Mouse (Mus musculus) urinary bladder, adult 2 months (tissue): ENCODE results near the gene Ripk3. TPM values are rescaled to one million over a fixed set of nuclear protein-coding genes. Genes with fewer than 3 reads are reported as not detected.

ENCODE experiments used
- DNase-seq: peaks from one replicate; pipeline ENCODE4 v3.0.0; 2022; ENCODE audit warnings: low spot score
- polyA plus RNA-seq: library from polyadenylated mRNA; depleted of rRNA; stranded (reverse); fragments of >200 nt; gene quantifications from 2 replicates; pipeline ENCODE4 v1.2.3, GENCODE M21; 2012

Gene Ripk3
- polyA plus RNA-seq, 1 experiment = 8.9 TPM

GRCm38 (mm10) chr14:55795380-55796163, 6.9 kb upstream of the Ripk3 start:
- no peak for DNase-seq

GRCm38 (mm10) chr14:55793946-55794345, 5.3 kb upstream of the Ripk3 start:
- DNase-seq = no peak

GRCm38 (mm10) chr14:55793461-55793860, 4.8 kb upstream of the Ripk3 start:
- DNase-seq = no peak

GRCm38 (mm10) chr14:55787731-55788130, 934 bp downstream of the Ripk3 start:
- no peak for DNase-seq

- DNase-seq = no peak
Measured at GRCm38 (mm10) chr14:55785195-55785594, 3.5 kb downstream of the Ripk3 start.

- DNase-seq = no peak
Measured at GRCm38 (mm10) chr14:55783958-55784235, 4.8 kb downstream of the Ripk3 start, which contains the start of gene Adcy4. Adcy4 (minus strand) TSS chr14:55784095.

- no peak for DNase-seq
Measured at GRCm38 (mm10) chr14:55783171-55783957, 5.3 kb downstream of the Ripk3 start.

- DNase-seq = no peak
Measured at GRCm38 (mm10) chr14:55782361-55782960, 6.2 kb downstream of the Ripk3 start.

- no peak for DNase-seq
Measured at GRCm38 (mm10) chr14:55781310-55781709, 7.4 kb downstream of the Ripk3 start.

GRCm38 (mm10) chr14:55780736-55781135, 7.9 kb downstream of the Ripk3 start:
- no peak for DNase-seq

GRCm38 (mm10) chr14:55779656-55780055, 9.0 kb downstream of the Ripk3 start:
- no peak for DNase-seq

GRCm38 (mm10) chr14:55778686-55779085, 10.0 kb downstream of the Ripk3 start:
- DNase-seq = no peak

GRCm38 (mm10) chr14:55777806-55778205, 10.9 kb downstream of the Ripk3 start:
- no peak for DNase-seq

- DNase-seq = peak; percentile 6
Measured at GRCm38 (mm10) chr14:55777176-55777575, 11.5 kb downstream of the Ripk3 start.

- no peak for DNase-seq
Measured at GRCm38 (mm10) chr14:55776711-55777110, 12.0 kb downstream of the Ripk3 start.

GRCm38 (mm10) chr14:55769087-55769703, 19.5 kb downstream of the Ripk3 start:
- no peak for DNase-seq

- no peak for DNase-seq
Measured at GRCm38 (mm10) chr14:55768555-55768954, 20.1 kb downstream of the Ripk3 start.

- peak; percentile 49 for DNase-seq
Measured at GRCm38 (mm10) chr14:55767519-55768414, 20.9 kb downstream of the Ripk3 start.

- no peak for DNase-seq
Measured at GRCm38 (mm10) chr14:55765696-55766095, 23.0 kb downstream of the Ripk3 start, which contains the start of gene Ltb4r1. Ltb4r1 (plus strand) TSS chr14:55765962.

- DNase-seq = no peak
Measured at GRCm38 (mm10) chr14:55763166-55763565, 25.5 kb downstream of the Ripk3 start.
